Mouse (Mus musculus) urinary bladder, postnatal 36 days (tissue): ENCODE results near the gene Vwa5a.

Experiments used
- DNase-seq, 2 experiments: peaks; one replicate each; pipeline ENCODE4 v3.0.0; 2022; ENCODE audit warnings: low spot score in 2 of 2, mixed read lengths in 1 of 2

Gene Vwa5a

DNA sequence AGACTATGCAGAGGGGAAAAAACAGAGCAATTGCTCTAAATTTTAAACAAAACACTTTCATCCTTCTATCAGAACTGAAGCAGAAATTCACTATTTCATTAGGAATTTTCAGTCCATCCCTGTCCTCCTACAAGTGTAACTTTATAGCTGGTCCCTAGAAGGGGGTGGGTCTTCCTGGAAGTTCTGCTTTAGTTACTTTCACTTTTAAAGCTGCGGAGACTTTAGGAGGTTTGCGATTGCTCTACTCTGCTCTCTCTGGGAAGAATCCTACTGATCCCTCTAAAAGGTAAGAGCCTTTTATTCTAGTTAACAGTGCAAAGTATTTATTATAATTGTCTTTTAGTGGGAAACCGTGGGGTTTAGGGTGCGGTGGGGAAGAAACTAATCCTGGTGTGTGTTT, at the start of gene Vwa5a:
Gene Vwa5a (plus strand): TSS at position 167 of the 400 bp plus-strand sequence.
- DNase-seq = no peak

DNA sequence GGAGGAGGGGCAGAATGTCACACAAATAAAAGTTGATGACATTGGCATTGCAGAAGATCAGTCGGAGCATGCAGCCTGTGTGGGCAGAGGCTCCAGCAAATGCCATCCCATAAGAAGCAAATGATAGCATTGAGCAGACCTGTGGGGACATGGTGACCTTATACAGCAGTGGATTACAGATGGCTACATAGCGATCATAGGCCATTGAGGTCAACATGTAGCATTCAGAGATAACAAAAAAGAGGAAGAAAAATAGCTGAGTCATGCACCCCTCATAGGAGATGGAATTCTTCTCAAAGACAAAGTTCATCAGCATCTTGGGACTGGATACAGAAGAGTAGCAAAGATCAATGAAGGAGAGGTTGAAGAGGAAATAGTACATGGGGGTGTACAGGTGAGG, 45.2 kb upstream of the Vwa5a start:
- DNase-seq = no peak

DNA sequence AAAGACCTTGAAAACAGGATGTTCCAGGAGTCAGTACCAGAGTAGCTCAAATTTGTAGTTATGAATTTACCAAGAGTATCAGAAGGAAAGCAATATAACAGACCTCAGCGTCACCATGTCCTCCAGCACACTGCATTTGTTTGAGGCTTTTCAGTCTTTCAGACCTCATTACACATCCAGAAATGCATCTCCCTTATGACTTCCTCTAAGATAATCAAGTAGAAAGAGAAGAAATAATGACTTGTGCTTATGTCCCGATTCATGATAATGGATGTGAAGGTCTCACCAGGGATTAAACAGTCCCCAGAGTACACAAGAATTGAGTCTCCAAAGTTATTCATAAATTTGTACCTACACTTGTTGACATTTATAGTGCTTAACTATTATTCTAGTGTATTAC, 43.6 kb upstream of the Vwa5a start, which contains the start of gene Olfr918:
Gene Olfr918 (minus strand): TSS at position 101 of the 400 bp plus-strand sequence.
- no peak for DNase-seq

DNA sequence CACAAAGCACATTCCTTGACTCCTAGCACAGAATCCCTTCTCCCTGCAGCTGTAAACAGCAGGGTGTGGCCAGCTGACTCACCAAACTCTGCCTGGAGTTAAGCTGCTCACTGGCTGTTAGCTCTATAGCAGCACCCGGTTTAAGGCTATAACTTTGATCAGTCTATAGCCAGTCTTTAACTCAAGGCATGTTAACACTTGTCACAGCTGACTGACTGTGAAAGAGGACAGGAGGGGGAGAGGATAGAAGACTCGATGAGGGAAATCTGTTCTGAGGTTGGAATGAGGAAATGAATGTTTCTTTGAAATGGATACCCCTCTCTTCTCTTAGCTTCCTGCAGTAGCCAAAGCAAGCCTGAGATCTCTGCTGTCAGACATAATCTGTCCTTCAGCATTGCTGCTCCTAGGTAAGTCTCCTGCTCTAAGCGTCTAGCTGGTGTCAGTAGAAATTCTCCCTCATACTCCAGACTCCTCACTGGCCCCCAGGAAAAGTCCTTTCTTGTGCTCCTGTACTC, 916 bp downstream of the Vwa5a start:
- DNase-seq = peak; percentile 23 to 33

- no peak for DNase-seq
These were observed 6.0 kb downstream of the Vwa5a start for GRCm38 (mm10) chr9:38724044-38724443.

DNA sequence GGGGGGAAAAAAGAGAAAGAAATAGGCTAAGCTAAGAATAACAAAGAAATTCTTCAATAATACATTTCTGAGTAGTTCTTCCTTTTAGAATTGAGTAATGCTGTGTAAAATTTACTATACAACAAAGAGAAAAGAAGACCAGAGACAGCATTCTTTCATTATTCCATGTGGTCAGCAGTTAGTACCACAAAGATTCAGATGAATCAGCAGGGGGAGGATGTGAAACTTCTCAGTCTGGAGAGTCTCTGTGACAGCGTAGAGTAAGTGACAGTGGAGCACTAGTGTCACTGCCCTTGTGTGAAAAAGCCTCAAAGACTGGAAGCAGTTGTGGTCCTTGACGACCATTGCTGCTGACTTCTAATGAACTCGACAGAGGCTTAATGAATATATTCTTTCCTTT, 10.2 kb downstream of the Vwa5a start:
- DNase-seq = no peak

- DNase-seq = no peak
These were observed 23.3 kb downstream of the Vwa5a start for GRCm38 (mm10) chr9:38741408-38741807.

DNA sequence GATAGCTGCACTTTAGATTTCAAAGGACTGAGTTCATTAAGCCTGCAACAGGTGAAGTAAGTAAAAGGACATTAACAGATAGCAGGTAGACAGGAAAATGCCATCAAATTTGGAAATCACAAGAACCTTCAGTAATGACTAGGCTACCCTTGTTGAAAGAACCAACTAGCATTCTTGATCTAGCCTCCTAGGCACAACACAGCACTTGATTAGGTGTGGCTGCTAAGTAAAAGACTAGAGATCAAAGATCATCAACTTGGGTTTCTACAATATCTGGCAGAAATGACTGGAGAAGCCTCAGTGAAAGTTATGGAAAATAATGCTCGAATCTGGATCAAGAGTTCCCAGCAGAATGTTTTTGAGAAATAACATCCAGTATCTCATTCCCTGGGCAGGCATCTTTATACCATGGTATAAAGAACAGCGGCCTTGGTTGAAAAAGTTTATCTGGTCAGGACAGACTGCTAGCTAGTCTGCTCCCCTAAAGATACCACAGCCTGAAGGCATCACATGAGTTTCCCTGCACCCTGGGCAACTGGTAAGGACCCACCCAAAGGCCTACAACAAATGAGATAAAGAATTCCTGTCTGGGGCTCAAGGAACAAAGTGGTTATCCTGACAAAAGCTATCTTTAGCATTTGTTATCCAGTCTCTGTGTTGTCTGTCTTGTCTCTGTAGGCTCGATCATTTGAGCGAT, 26.7 kb downstream of the Vwa5a start:
- DNase-seq = no peak

GRCm38 (mm10) chr9:38751999-38752398, 33.9 kb downstream of the Vwa5a start, which contains the start of gene Olfr920:
Gene Olfr920 (plus strand): TSS chr9:38752299.
- DNase-seq = no peak

DNA sequence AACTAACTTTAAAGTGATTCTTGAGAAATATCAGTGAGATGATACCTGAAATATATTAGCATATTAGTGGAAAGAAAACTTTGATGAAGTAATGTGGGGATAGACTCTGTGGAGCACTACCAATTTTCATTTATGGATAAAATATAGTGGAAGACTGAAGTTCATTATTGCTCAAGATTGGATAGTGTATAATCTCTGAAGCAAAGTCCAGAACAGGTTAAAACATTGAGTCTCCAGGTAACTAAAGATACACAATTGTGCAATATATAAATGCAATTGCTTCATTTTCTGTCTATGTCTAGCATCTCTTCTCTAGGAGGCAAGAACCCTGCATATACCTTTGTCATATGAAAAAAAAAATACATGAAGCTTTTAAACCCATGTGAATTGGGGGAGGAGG, 54.7 kb downstream of the Vwa5a start, which contains the start of gene Olfr921:
Gene Olfr921 (plus strand): TSS at position 301 of the 400 bp plus-strand sequence.
- no peak for DNase-seq

GRCm38 (mm10) chr9:38792689-38793088, 74.6 kb downstream of the Vwa5a start:
- DNase-seq = no peak
